Mouse (Mus musculus) embryonic facial prominence, embryonic 15.5 days (tissue): ENCODE measurements around the gene Wbp4. TPM values are rescaled to one million over a fixed set of nuclear protein-coding genes. Genes with fewer than 3 reads are reported as not detected.
"Not testable (repeated sequence)": the region's sequence is repeated elsewhere in the genome, so short reads cannot be mapped to it uniquely, and the experiment has no call there.

Experiments used
- ATAC-seq: fragments of 200-750 bp; cut with Nextera tagmentation; 2 replicates; pipeline ENCODE4 v1.8.0; 2017; ENCODE audit warnings: low read depth, moderate TSS enrichment; ENCODE audit not compliant: insufficient number of reproducible peaks, low FRiP score, low TSS enrichment
- H3K27ac ChIP-seq: fragments of 300-500 bp; sonication (generic); replicated peaks from 2 replicates; pipeline ENCODE4 v1.5.1; 2015; ENCODE audit warnings: mild to moderate bottlenecking, inconsistent platforms
- H3K27me3 ChIP-seq: fragments of 300-500 bp; sonication (generic); 2 replicates; pipeline ENCODE4 v1.6.1; 2015; ENCODE audit warnings: inconsistent platforms
- H3K36me3 ChIP-seq: fragments of 300-500 bp; sonication (generic); 2 replicates; pipeline ENCODE4 v1.6.1; 2015; ENCODE audit warnings: mild to moderate bottlenecking, inconsistent platforms
- H3K4me1 ChIP-seq: fragments of 300-500 bp; sonication (generic); 2 replicates; pipeline ENCODE4 v1.6.1; 2015; ENCODE audit warnings: inconsistent platforms
- H3K4me2 ChIP-seq: fragments of 300-500 bp; sonication (generic); replicated peaks from 2 replicates; pipeline ENCODE4 v1.6.1; 2015; ENCODE audit warnings: mild to moderate bottlenecking, inconsistent platforms
- H3K4me3 ChIP-seq: fragments of 300-500 bp; sonication (generic); replicated peaks from 2 replicates; pipeline ENCODE4 v1.5.1; 2015; ENCODE audit warnings: mild to moderate bottlenecking, inconsistent platforms
- H3K9ac ChIP-seq: fragments of 300-500 bp; sonication (generic); 2 replicates; pipeline ENCODE4 v1.6.1; 2015; ENCODE audit warnings: inconsistent platforms
- H3K9me3 ChIP-seq: fragments of 300-500 bp; sonication (generic); replicated peaks from 2 replicates; pipeline ENCODE4 v1.6.1; 2016; ENCODE audit warnings: inconsistent platforms
- WGBS: fragments of 180-500 bp; shearing (Covaris S2); methylation state at CpG from one replicate; pipeline ENCODE4 v1.1.7; 2015; 5-methylcytosine and 5-hydroxymethylcytosine counted together
- polyA plus RNA-seq: library from polyadenylated mRNA; unstranded; fragments of >200 nt; fragmentation: Nextera tagmentation; extraction: Ambion mirVana; gene quantifications from 2 replicates; pipeline ENCODE4 v1.2.1, GENCODE M21; 2015

Wbp4 gene
- polyA plus RNA-seq, 1 experiment from 2014 or later: 44.2 TPM

DNA sequence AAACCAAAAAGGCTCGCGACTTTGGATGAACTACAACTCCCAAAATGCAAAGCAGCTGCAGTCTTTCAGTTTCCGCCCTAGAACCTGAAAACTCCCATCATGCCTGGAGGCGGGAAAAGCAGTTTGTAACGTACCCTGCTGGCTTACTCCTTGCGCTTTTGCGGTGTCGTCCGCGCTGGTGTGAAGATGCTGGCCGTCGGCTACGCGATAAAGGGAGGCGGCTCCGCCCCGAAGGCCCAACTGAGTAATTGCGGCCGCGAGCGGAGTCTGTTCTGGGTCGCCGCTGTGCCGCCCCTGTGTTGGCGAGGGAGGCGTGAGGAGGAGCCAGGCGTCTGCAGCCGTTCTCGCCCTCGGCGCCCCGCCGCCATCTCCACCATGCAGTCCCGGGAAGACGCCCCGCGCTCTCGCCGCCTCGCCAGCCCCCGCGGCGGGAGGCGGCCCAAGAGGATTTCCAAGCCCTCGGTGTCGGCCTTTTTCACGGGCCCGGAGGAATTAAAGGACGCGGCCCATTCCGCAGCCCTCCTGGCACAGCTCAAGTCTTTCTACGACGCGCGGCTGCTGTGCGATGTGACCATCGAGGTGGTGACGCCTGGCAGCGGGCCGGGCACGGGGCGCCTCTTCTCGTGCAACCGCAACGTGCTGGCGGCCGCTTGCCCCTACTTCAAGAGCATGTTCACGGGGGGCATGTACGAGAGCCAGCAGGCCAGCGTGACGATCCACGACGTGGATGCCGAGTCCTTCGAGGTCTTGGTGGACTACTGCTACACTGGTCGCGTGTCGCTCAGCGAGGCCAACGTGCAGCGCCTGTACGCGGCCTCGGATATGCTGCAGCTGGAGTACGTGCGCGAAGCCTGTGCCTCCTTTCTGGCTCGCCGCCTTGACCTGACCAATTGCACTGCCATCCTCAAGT is 29.4 kb downstream of the Wbp4 start, which contains the start of gene Kbtbd6:
Gene Kbtbd6, plus strand, starts transcription at position 155 of the 910 bp plus-strand sequence.
- 12% methylated on average over 43 of the region's 89 CpGs for WGBS
- peak within 1 kb of the TSS; percentile 79 for H3K4me2 ChIP-seq
- peak within 1 kb of the TSS; percentile 47 for H3K9ac ChIP-seq
- H3K4me1 ChIP-seq, H3K9me3 ChIP-seq, H3K27me3 ChIP-seq, H3K36me3 ChIP-seq: not testable (repeated sequence)
- peak; percentile 89 for ATAC-seq
- H3K27ac ChIP-seq: peak within 1 kb of the TSS; percentile 63; the same call in 1 of the 2 replicates
- H3K4me3 ChIP-seq: peak within 1 kb of the TSS; percentile 64

DNA sequence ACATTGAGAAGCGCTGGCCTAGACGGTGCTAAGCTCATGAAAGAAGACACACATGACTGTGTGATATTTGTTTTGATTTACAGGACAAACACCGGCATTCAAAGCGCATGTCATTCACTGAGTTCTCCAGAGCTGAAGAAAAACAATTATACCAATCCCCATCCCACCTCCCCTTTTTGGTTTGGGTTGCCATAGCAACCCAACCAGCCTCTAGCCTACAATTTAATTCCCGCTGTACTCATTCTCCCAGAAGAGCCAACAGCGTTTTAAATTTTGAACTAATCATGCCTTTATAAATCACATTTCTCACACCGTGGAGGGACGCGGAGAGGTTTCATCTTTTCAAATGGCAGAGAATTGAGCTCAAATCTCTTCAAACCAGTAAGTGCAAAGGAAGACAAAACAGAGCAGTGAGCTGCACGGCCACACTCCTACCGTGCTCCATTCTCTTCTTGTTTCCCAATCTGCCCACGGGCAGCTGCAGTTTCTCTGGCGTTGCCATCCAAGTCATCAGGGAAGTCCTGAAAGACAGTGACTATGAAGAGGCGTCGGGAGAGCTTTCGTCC is 36.2 kb downstream of the Wbp4 start:
- Histone ChIP-seq H3K4me2 (no peak overlapping the region), H3K9ac (no peak overlapping the region), H3K4me3 (no peak overlapping the region), H3K27ac (no peak overlapping the region), H3K36me3 (no peaks in the 10 kb centered on the region), H3K27me3 (no peaks in the 10 kb centered on the region), H3K4me1 (no peaks in the 10 kb centered on the region), H3K9me3 (no peaks in the 10 kb centered on the region)
- no peak for ATAC-seq
- 54% methylated on average over 16 of the region's 16 CpGs for WGBS

DNA sequence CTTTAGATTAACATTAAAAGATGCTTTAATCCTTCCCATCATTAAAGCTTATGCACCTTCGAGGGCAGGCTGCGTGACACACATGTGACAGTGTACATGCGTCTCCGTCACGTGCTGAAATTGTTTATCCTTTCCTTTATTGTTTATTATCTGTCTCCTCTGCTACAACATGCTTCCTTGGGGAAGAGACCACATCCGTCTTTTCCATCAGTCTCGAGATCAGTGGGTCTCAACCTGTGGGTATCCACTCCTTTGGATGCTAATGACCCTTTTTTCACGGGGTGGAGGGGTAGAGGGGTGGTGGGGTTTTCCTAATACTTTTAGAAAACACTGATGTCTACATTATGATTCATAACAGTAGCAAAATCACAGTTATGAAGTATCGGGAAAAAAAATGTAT is 36.7 kb downstream of the Wbp4 start:
- H3K36me3 ChIP-seq: no peaks in the 10 kb centered on the region
- no peak for ATAC-seq
- H3K4me1 ChIP-seq: no peaks in the 10 kb centered on the region
- no peak overlapping the region for H3K27ac ChIP-seq
- H3K4me2 ChIP-seq: no peak overlapping the region
- WGBS: 86% methylated on average over 9 of the region's 9 CpGs
- H3K27me3 ChIP-seq: no peaks in the 10 kb centered on the region
- no peaks in the 10 kb centered on the region for H3K9me3 ChIP-seq
- H3K9ac ChIP-seq: no peak overlapping the region
- no peak overlapping the region for H3K4me3 ChIP-seq

DNA sequence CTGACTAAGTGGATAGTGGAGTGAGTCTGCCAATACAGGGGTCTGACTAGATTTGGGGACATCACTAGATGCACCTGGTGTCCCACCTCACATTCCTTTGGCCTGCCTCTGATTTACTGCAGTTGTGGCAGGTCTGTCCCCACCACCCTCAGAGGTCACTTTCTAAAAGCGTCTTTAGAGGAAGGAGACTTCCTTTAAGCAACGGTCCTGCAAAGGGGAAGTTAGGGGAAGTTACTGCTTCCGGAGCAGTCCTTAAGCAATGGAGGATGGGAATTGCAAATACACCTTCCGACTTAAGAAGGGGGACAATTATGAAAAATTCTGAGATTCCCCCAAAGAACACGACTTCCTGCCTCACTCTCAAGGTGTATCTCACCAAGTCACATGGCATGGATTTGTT is 39.9 kb downstream of the Wbp4 start:
- Histone ChIP-seq H3K27me3 (no peaks in the 10 kb centered on the region), H3K4me1 (no peaks in the 10 kb centered on the region), H3K9me3 (no peaks in the 10 kb centered on the region), H3K9ac (no peak overlapping the region), H3K4me3 (no peak overlapping the region), H3K36me3 (no peaks in the 10 kb centered on the region), H3K27ac (no peak overlapping the region), H3K4me2 (no peak overlapping the region)
- 80% methylated on average over 5 of the region's 5 CpGs for WGBS
- no peak for ATAC-seq

DNA sequence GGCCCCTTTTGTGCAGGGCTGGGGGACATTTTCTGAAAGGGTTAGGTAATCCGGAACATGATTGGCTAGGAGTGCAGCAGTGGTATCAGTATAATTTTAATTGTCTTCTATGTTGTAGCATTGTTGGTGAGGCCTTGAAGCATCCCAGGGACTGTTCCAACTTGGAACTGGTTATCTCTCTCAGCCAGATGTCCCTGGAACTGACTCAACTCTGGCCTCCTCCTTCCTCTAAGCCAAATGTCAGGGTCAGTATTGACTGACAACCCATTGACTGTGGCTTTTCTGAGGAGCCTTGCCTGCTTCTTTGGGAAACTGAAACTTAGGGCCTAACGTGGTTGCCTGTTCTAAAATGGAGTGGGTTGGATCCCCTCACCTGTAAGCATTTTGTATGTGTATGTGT is 40.7 kb downstream of the Wbp4 start:
- no peak overlapping the region for H3K27ac ChIP-seq
- H3K4me2 ChIP-seq: no peak overlapping the region
- H3K9ac ChIP-seq: no peak overlapping the region
- no peak overlapping the region for H3K4me3 ChIP-seq
- H3K9me3 ChIP-seq: no peaks in the 10 kb centered on the region
- no peak for ATAC-seq
- no peaks in the 10 kb centered on the region for H3K36me3 ChIP-seq
- 87% methylated on average over 2 of the region's 2 CpGs for WGBS
- no peaks in the 10 kb centered on the region for H3K27me3 ChIP-seq
- H3K4me1 ChIP-seq: no peaks in the 10 kb centered on the region

DNA sequence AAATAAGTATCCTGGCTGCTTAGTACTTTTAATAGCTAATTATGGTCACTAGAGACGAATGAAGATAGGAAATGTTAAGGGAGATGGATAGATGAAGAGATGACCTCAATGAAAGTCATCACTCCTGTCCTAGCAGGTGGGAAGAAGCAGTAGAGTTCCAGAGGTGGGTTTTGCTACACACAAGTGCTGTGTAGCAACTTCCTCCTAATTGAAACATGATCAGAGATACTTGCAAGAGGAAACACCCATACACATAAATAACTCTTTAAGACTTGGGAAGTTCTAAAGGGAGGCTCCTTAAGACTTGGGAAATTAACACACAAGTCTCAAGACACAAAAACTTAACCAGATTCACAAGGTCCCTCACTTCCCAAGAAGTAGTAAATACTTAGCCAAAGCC is 47.3 kb downstream of the Wbp4 start:
- no peak overlapping the region for H3K27ac ChIP-seq
- H3K4me2 ChIP-seq: no peak overlapping the region
- no peak overlapping the region for H3K4me3 ChIP-seq
- WGBS: 68% methylated on average over 1 of the region's 1 CpGs
- ATAC-seq: no peak
- H3K9ac ChIP-seq: no peak overlapping the region
- no peaks in the 10 kb centered on the region for H3K4me1 ChIP-seq
- H3K9me3 ChIP-seq: no peaks in the 10 kb centered on the region
- H3K36me3 ChIP-seq: no peaks in the 10 kb centered on the region
- no peaks in the 10 kb centered on the region for H3K27me3 ChIP-seq

DNA sequence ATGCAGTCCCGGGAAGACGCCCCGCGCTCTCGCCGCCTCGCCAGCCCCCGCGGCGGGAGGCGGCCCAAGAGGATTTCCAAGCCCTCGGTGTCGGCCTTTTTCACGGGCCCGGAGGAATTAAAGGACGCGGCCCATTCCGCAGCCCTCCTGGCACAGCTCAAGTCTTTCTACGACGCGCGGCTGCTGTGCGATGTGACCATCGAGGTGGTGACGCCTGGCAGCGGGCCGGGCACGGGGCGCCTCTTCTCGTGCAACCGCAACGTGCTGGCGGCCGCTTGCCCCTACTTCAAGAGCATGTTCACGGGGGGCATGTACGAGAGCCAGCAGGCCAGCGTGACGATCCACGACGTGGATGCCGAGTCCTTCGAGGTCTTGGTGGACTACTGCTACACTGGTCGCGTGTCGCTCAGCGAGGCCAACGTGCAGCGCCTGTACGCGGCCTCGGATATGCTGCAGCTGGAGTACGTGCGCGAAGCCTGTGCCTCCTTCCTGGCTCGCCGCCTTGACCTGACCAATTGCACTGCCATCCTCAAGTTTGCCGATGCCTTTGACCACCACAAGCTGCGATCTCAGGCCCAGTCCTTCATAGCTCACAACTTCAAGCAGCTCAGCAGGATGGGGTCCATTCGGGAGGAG is 54.5 kb downstream of the Wbp4 start:
- Histone ChIP-seq H3K4me3 (peak overlapping the region; percentile 54), H3K36me3 (peaks cover 11% of the 10 kb centered on the region; the same call in 1 of the 2 replicates), H3K27ac (peak overlapping the region; percentile 86; the same call in 1 of the 2 replicates), H3K4me2 (peak overlapping the region; percentile 50), H3K9ac (peak overlapping the region; percentile 43)
- WGBS: 60% methylated on average over 11 of the region's 59 CpGs
- peak; percentile 27 for ATAC-seq
- not testable (repeated sequence) for H3K9me3 ChIP-seq, H3K27me3 ChIP-seq, H3K4me1 ChIP-seq

DNA sequence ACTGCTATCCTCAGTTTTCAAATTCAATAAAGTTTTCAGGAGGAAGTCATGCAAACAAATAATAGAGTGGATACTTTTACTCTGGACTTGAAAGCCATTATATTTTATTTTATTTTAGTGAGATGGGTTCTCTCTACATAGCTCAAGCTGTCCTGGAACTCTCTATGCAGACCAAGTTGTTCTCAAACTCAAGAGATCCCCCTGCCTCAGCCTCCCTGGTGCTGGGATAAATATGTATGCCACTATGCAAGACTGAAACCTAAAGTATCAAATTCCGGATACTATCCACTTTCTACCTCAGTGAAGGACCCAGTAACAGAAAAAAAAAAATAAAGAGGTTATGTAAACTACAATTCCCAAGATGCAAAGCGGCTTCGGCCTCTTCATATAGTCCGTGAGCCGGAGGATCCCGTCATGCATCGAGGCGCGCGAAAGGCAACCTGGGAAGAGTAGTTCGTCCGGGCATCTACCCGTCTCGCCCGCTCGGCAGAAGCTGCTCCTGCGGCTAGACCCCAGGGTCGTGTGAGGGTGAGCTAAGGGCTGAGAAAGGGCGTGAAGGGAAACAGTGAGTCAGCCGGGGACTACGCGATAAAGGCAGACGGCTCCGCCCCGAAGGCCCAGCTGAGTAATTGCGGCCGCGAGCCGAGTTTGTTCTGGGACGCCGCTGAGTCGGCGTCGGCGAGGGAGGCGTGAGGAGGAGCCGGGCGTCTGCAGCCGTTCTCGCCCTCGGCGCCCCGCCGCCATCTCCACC is 55.2 kb downstream of the Wbp4 start, which contains the start of gene Kbtbd7:
Gene Kbtbd7, plus strand, starts transcription at position 533 of the 751 bp plus-strand sequence.
- Histone ChIP-seq H3K9me3 (peaks cover 6% of the 10 kb centered on the region; the same call in 1 of the 2 replicates), H3K4me3 (peak within 1 kb of the TSS; percentile 54), H3K4me2 (peak within 1 kb of the TSS; percentile 50), H3K4me1 (no peaks in the 10 kb centered on the region), H3K27ac (peak within 1 kb of the TSS; percentile 86), H3K27me3 (no peaks in the 10 kb centered on the region), H3K9ac (peak within 1 kb of the TSS; percentile 43), H3K36me3 (peaks cover 11% of the 10 kb centered on the region; the same call in 1 of the 2 replicates)
- peak; percentile 98 for ATAC-seq
- under 1% methylated on average over 36 of the region's 44 CpGs for WGBS

DNA sequence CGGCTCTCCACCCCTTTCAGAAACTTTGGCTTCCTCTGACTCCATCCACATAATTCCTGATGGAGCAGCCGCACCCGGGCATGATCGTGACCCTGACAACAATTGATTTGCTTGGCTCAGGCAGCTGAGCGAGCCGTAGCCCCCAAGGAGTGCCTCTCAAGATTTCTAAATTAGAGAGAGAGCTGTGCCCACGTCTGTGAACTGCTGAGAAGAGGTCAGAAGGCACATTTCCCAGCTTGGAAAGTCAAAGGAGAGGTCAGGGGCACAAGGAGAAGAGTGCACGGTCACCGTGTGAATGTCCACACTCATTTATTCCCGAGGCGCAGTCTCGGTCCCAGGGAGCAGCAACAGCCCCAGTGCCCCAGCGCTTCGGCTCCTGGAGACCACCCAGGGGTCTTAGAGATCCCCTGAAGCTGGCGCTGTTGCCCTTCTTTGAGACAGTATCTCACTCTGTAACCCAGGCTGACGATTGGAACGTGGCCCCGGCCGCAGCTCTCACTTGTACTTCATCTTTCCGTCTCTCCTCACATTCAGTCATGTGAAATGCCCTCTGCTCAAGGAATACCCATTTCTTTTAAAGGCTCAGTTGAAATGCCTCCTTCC is 61.1 kb downstream of the Wbp4 start:
- peaks cover 9% of the 10 kb centered on the region; the same call in 1 of the 2 replicates for H3K36me3 ChIP-seq
- no peak overlapping the region for H3K9ac ChIP-seq
- H3K9me3 ChIP-seq: no peaks in the 10 kb centered on the region
- WGBS: 61% methylated on average over 20 of the region's 20 CpGs
- no peak overlapping the region for H3K4me3 ChIP-seq
- no peaks in the 10 kb centered on the region for H3K4me1 ChIP-seq
- H3K27me3 ChIP-seq: no peaks in the 10 kb centered on the region
- H3K27ac ChIP-seq: no peak overlapping the region
- ATAC-seq: no peak
- H3K4me2 ChIP-seq: no peak overlapping the region

DNA sequence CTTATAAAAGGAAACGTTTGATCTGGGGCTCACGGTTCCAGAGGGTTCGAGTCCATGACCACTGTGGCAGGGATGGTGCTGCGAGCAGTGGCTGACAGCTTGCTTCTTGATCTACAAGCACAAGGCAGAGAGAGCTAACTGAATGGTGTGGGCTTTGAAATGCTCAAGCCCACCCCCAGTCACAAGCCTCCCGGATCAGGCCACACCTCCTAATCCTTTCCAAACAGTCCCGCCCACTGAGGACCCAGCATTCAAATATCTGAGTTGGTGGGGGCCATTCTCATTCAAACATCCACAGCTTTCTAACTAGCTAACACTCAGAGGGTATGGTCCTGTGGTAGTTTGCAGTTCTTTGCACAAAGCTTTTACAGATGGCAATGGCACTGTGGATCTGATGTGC is 68.2 kb downstream of the Wbp4 start:
- Histone ChIP-seq H3K27ac (no peak overlapping the region), H3K9ac (no peak overlapping the region), H3K4me2 (no peak overlapping the region), H3K4me1 (no peaks in the 10 kb centered on the region), H3K4me3 (no peak overlapping the region), H3K36me3 (peaks cover 21% of the 10 kb centered on the region), H3K27me3 (no peaks in the 10 kb centered on the region), H3K9me3 (no peaks in the 10 kb centered on the region)
- no peak for ATAC-seq
- 87% methylated on average over 6 of the region's 6 CpGs for WGBS
